Mouse (Mus musculus) embryonic facial prominence, embryonic 13.5 days (tissue): ENCODE data around the gene Brms1. TPM values are rescaled to one million over a fixed set of nuclear protein-coding genes. Genes with fewer than 3 reads are reported as not detected.

ENCODE experiments used
- ATAC-seq: fragments of 200-750 bp; cut with Nextera tagmentation; 2 replicates; pipeline ENCODE4 v1.8.0; 2017; ENCODE audit warnings: low read depth; ENCODE audit not compliant: insufficient number of reproducible peaks, insufficient read depth, low FRiP score, low TSS enrichment
- H3K27ac ChIP-seq: fragments of 300-500 bp; sonication (generic); 2 replicates; pipeline ENCODE4 v1.5.1; 2015; ENCODE audit warnings: moderate library complexity, mild to moderate bottlenecking, inconsistent platforms
- H3K27me3 ChIP-seq: fragments of 300-500 bp; sonication (generic); 2 replicates; pipeline ENCODE4 v1.6.1; 2015; ENCODE audit warnings: mild to moderate bottlenecking, inconsistent platforms
- H3K36me3 ChIP-seq: fragments of 300-500 bp; sonication (generic); 2 replicates; pipeline ENCODE4 v1.6.1; 2015; ENCODE audit warnings: mild to moderate bottlenecking, inconsistent platforms
- H3K4me1 ChIP-seq: fragments of 300-500 bp; sonication (generic); 2 replicates; pipeline ENCODE4 v1.6.1; 2015; ENCODE audit warnings: inconsistent platforms
- H3K4me2 ChIP-seq: fragments of 300-500 bp; sonication (generic); 2 replicates; pipeline ENCODE4 v1.6.1; 2015; ENCODE audit warnings: moderate library complexity, mild to moderate bottlenecking, inconsistent platforms
- H3K4me3 ChIP-seq: fragments of 300-500 bp; sonication (generic); 2 replicates; pipeline ENCODE4 v1.5.1; 2015; ENCODE audit warnings: mild to moderate bottlenecking, inconsistent platforms
- H3K9ac ChIP-seq: fragments of 300-500 bp; sonication (generic); 2 replicates; pipeline ENCODE4 v1.6.1; 2015; ENCODE audit warnings: mild to moderate bottlenecking, inconsistent platforms
- H3K9me3 ChIP-seq: fragments of 300-500 bp; sonication (generic); 2 replicates; pipeline ENCODE4 v1.6.1; 2016; ENCODE audit warnings: inconsistent platforms
- WGBS: fragments of 180-500 bp; shearing (Covaris S2); methylation state at CpG from one replicate; pipeline ENCODE4 v1.1.7; 2015; ENCODE audit warnings: mixed read lengths; 5-methylcytosine and 5-hydroxymethylcytosine counted together
- polyA plus RNA-seq: library from polyadenylated mRNA; unstranded; fragments of >200 nt; fragmentation: Nextera tagmentation; extraction: Ambion mirVana; gene quantifications from 2 replicates; pipeline ENCODE4 v1.2.1, GENCODE M21; 2015

Gene Brms1
- polyA plus RNA-seq, 1 experiment from 2014 or later: 42.9 TPM

- Histone ChIP-seq H3K4me2 (peak overlapping the region; percentile 45), H3K9ac (0 out of 2 replicates have a peak overlapping the region, but pooled peaks have one; percentile 36), H3K27me3 (no peaks in the 10 kb centered on the region), H3K4me1 (peaks cover 10% of the 10 kb centered on the region), H3K9me3 (no peaks in the 10 kb centered on the region), H3K27ac (peak overlapping the region; percentile 76), H3K36me3 (no peaks in the 10 kb centered on the region), H3K4me3 (no peak overlapping the region)
- WGBS: 19% methylated on average over 12 of the region's 12 CpGs
- ATAC-seq: no peak
These were observed 24.4 kb upstream of the Brms1 start for GRCm38 (mm10) chr19:5016782-5017181.

- Histone ChIP-seq H3K4me2 (no peak overlapping the region), H3K9ac (no peak overlapping the region), H3K27ac (no peak overlapping the region), H3K36me3 (no peaks in the 10 kb centered on the region), H3K27me3 (no peaks in the 10 kb centered on the region), H3K9me3 (no peaks in the 10 kb centered on the region), H3K4me3 (no peak overlapping the region), H3K4me1 (peaks cover 10% of the 10 kb centered on the region)
- no peak for ATAC-seq
- 79% methylated on average over 4 of the region's 4 CpGs for WGBS
These were observed 23.5 kb upstream of the Brms1 start for GRCm38 (mm10) chr19:5017611-5018010.

GRCm38 (mm10) chr19:5018191-5018590, 23.0 kb upstream of the Brms1 start:
- H3K27ac ChIP-seq: no peak overlapping the region

GRCm38 (mm10) chr19:5021416-5021815, 19.7 kb upstream of the Brms1 start:
- Histone ChIP-seq H3K4me3 (no peak overlapping the region), H3K4me1 (peaks cover 15% of the 10 kb centered on the region), H3K9me3 (no peaks in the 10 kb centered on the region), H3K27ac (no peak overlapping the region), H3K36me3 (no peaks in the 10 kb centered on the region), H3K4me2 (no peak overlapping the region), H3K27me3 (no peaks in the 10 kb centered on the region), H3K9ac (no peak overlapping the region)
- no peak for ATAC-seq
- WGBS: 82% methylated on average over 2 of the region's 2 CpGs

More at GRCm38 (mm10) chr19:5018191-5018590, 23.0 kb upstream of the Brms1 start:
- no peaks in the 10 kb centered on the region for H3K9me3 ChIP-seq
- H3K27me3 ChIP-seq: no peaks in the 10 kb centered on the region
- ATAC-seq: no peak
- H3K4me2 ChIP-seq: no peak overlapping the region
- no peak overlapping the region for H3K9ac ChIP-seq
- WGBS: 85% methylated on average over 3 of the region's 3 CpGs
- H3K4me3 ChIP-seq: no peak overlapping the region
- no peaks in the 10 kb centered on the region for H3K36me3 ChIP-seq
- H3K4me1 ChIP-seq: peaks cover 10% of the 10 kb centered on the region

GRCm38 (mm10) chr19:5023621-5024479, 17.3 kb upstream of the Brms1 start, which contains the start of gene Slc29a2:
Slc29a2 (plus strand) TSS chr19:5023860.
- WGBS: under 1% methylated on average over 62 of the region's 62 CpGs
- Histone ChIP-seq H3K4me1 (peaks cover 13% of the 10 kb centered on the region), H3K36me3 (peaks cover 17% of the 10 kb centered on the region), H3K27ac (peak within 1 kb of the TSS; percentile 77), H3K27me3 (no peaks in the 10 kb centered on the region), H3K9ac (peak within 1 kb of the TSS; percentile 79), H3K4me3 (peak within 1 kb of the TSS; percentile 67), H3K4me2 (peak within 1 kb of the TSS; percentile 92), H3K9me3 (no peaks in the 10 kb centered on the region)
- ATAC-seq: peak; percentile 87

- 92% methylated on average over 8 of the region's 8 CpGs for WGBS
- Histone ChIP-seq H3K4me2 (no peak overlapping the region), H3K36me3 (peaks cover 38% of the 10 kb centered on the region), H3K4me1 (peaks cover 13% of the 10 kb centered on the region), H3K9ac (no peak overlapping the region), H3K9me3 (no peaks in the 10 kb centered on the region), H3K4me3 (no peak overlapping the region), H3K27me3 (no peaks in the 10 kb centered on the region), H3K27ac (no peak overlapping the region)
- no peak for ATAC-seq
These were observed 15.0 kb upstream of the Brms1 start for GRCm38 (mm10) chr19:5026111-5026510.

- no peak overlapping the region for H3K9ac ChIP-seq
- peaks cover 41% of the 10 kb centered on the region for H3K36me3 ChIP-seq
- WGBS: 74% methylated on average over 3 of the region's 3 CpGs
- H3K27ac ChIP-seq: no peak overlapping the region
- no peak overlapping the region for H3K4me2 ChIP-seq
- no peak overlapping the region for H3K4me3 ChIP-seq
- no peaks in the 10 kb centered on the region for H3K9me3 ChIP-seq
- no peaks in the 10 kb centered on the region for H3K27me3 ChIP-seq
- H3K4me1 ChIP-seq: peaks cover 6% of the 10 kb centered on the region; the same call in 1 of the 2 replicates
- ATAC-seq: no peak
These were observed 8.5 kb upstream of the Brms1 start for GRCm38 (mm10) chr19:5032686-5033085.

GRCm38 (mm10) chr19:5036577-5036976, 4.6 kb upstream of the Brms1 start:
- no peaks in the 10 kb centered on the region for H3K9me3 ChIP-seq
- H3K36me3 ChIP-seq: peaks cover 6% of the 10 kb centered on the region
- H3K4me2 ChIP-seq: no peak overlapping the region
- no peak overlapping the region for H3K4me3 ChIP-seq
- no peak overlapping the region for H3K27ac ChIP-seq
- WGBS: 72% methylated on average over 4 of the region's 4 CpGs
- ATAC-seq: no peak
- no peaks in the 10 kb centered on the region for H3K27me3 ChIP-seq
- H3K4me1 ChIP-seq: peaks cover 27% of the 10 kb centered on the region
- H3K9ac ChIP-seq: 0 out of 2 replicates have a peak overlapping the region, but pooled peaks have one; percentile 2

- no peaks in the 10 kb centered on the region for H3K9me3 ChIP-seq
- no peaks in the 10 kb centered on the region for H3K27me3 ChIP-seq
- H3K4me1 ChIP-seq: peaks cover 34% of the 10 kb centered on the region
- WGBS: 5% methylated on average over 32 of the region's 32 CpGs
- peak overlapping the region; percentile 92 for H3K4me3 ChIP-seq
- H3K4me2 ChIP-seq: peak overlapping the region; percentile 98
- peak; percentile 56; the same call in 1 of the 2 replicates for ATAC-seq
- peaks cover 6% of the 10 kb centered on the region; the same call in 1 of the 2 replicates for H3K36me3 ChIP-seq
- H3K27ac ChIP-seq: peak overlapping the region; percentile 79
- H3K9ac ChIP-seq: peak overlapping the region; percentile 90
These were observed 3.2 kb upstream of the Brms1 start for GRCm38 (mm10) chr19:5037678-5038571.

- 0% methylated on average over 41 of the region's 44 CpGs for WGBS
- Histone ChIP-seq H3K9me3 (no peaks in the 10 kb centered on the region), H3K9ac (peak within 1 kb of the TSS; percentile 90), H3K27me3 (no peaks in the 10 kb centered on the region), H3K36me3 (peaks cover 13% of the 10 kb centered on the region), H3K4me1 (peaks cover 34% of the 10 kb centered on the region), H3K27ac (peak within 1 kb of the TSS; percentile 79), H3K4me3 (peak within 1 kb of the TSS; percentile 92), H3K4me2 (peak within 1 kb of the TSS; percentile 98)
- ATAC-seq: peak; percentile 87
These were observed 2.4 kb upstream of the Brms1 start, which contains the start of the genes B4gat1 and AC124502.3 for GRCm38 (mm10) chr19:5038709-5039156. B4gat1 (plus strand) TSS chr19:5038826. AC124502.3 (plus strand) TSS chr19:5038891.
